Mouse (Mus musculus): Measurements from ENCODE around the gene Nes.
A peak's percentile ranks its signal among the peaks of the same experiment; 100 is the strongest.

DNA sequence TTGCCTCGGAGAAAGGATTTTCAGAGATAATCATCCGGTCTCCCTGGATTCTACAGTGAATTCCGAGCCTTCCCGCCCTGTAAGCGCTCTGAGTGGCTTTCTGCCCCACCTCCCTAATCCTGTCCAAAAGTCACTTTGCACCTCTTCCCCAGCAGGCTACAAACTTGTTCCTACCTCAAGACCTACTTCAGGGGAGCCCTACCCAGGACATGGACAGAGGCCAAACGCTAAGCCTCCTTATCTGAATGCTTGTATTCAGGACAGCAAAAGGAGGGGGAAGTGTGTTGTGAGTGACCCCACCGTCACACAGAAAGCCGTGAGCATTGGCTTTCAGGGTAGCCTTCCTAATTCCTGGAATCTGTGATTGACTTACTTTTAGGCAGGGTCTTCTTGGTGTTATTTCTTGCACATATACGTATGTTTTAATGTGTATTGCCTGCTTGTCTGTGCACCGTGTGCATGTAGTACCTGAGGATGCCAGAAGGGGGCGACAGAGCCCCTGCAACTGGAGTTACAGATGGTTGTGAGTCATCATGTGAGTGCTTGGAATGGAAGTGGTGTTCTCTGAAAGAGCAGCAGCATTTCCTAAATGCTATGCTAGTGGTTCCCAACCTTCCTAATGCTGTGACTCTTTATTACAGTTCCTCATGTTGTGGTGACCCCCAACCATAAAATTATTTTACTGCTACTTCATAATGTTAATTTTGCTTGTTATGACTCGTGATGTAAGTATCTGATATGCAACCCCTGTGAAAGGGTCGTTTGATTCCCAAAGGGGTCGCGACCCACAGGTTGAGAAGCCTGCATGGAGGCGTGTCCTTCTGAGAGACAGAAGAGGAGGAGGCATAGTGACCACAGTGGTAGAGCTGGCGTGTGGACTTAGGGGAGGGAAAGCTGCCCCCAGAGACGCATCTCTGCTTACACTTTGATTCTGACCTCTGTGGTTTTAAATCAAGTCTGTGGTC lies 35.2 kb downstream of the Nes start:
- TF ChIP-seq POLR2A (IDR thresholded peaks at IDR 0.05; ENCODE audit: borderline replicate concordance, extremely low read depth, low read depth, low read length): no peak
- peak; percentile 61 for TF ChIP-seq CTCF (IDR thresholded peaks at IDR 0.05; ENCODE audit: insufficient read depth, low read length)
